ENCODE assay signal across 20 mouse cellular contexts in the genomic region with DNA sequence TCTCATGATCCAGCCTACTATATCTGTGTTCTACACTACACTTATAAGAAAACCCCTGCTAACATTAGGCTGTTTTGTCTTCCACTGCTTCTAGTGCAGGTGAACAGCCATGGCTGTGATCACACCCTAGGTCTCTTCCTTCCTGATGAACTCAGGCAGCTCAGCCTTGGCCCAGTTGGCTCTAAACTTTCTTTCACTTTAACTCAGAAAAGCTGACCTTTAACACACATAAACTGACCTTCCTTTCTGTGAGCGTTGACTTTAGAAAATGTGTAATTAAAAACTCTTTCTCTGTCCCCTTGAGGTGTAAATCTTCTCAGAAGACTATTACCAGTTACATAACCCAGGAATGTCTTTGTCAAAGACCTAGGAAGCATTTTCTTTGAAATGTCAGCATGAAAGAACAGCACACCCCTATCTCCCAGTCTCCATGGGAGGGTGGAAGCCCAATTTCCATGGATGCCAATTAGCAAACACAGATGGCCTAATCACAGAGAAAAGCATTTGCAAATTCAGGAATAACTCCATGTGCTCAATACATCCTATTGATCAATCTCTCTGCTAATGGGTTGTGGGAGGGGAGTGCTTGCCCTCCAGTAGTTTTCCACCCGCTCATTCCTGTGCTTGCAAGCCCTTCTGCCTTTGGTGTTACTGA.
A peak's percentile ranks its signal among the peaks of the same experiment; 100 is the strongest.
DNase-seq lines count a peak whose midpoint lies in the region; ATAC-seq lines count a peak whose summit lies in the region.
"Had no signal": no experiment of that assay in that cellular context is flagged by ENCODE, and none has a peak within 500 bp of the region (broad histone marks: within the 10 kb centered on the region; RNA-seq: fewer than 3 reads in every experiment).

No protein-coding gene starts in this region.

- peak; percentile 46 for DNase-seq in adrenal gland, adult 2 months
- DNase-seq in adrenal gland, adult 18-20 months (ENCODE audit: low spot score in 2 of 2) = no peak
- peak; percentile 41 for DNase-seq in midbrain, embryonic 11.5 days (ENCODE audit: low spot score, missing footprints)
- no peak for DNase-seq in midbrain, embryonic 14.5 days
- DNase-seq in layer of hippocampus, postnatal 36 days = peak; percentile 6 to 17
- no peak for DNase-seq in ovary, postnatal 36 days (ENCODE audit: low spot score)
- no peak for DNase-seq in heart, adult 18-20 months
- DNase-seq: cerebellum, adult 9-10 months; forebrain, postnatal 0 days; gastrocnemius, adult 2 months; heart, adult 2 months; lung, postnatal 14 days had no signal

- 44% methylated on average over 2 of the region's 2 CpGs for WGBS in midbrain, embryonic 11.5 days
- WGBS in midbrain, embryonic 14.5 days = 63% methylated on average over 2 of the region's 2 CpGs

- H3K9ac ChIP-seq in midbrain, embryonic 11.5 days (ENCODE audit: low read length) = no peak overlapping the region
- H3K9ac ChIP-seq in midbrain, embryonic 14.5 days (replicated peaks; ENCODE audit: low read length) = no peak overlapping the region
- H3K9ac ChIP-seq: forebrain, postnatal 0 days; heart, embryonic 15.5 days; kidney, embryonic 15.5 days; limb, embryonic 12.5 days; neural tube, embryonic 13.5 days had no signal

- no peaks in the 10 kb centered on the region for H3K9me3 ChIP-seq in midbrain, embryonic 11.5 days (ENCODE audit: control insufficient read depth, low read length)
- no peaks in the 10 kb centered on the region for H3K9me3 ChIP-seq in midbrain, embryonic 14.5 days (ENCODE audit: control insufficient read depth, low read length)
- H3K9me3 ChIP-seq: heart, embryonic 15.5 days; hindbrain, embryonic 10.5 days; kidney, embryonic 15.5 days; limb, embryonic 12.5 days; neural tube, embryonic 13.5 days had no signal

- no peak overlapping the region for H3K4me3 ChIP-seq in midbrain, embryonic 11.5 days (ENCODE audit: low read depth, low read length)
- no peak overlapping the region for H3K4me3 ChIP-seq in midbrain, embryonic 14.5 days (replicated peaks; ENCODE audit: low read depth, low read length)
- H3K4me3 ChIP-seq in brown adipose tissue, adult 24 weeks (ENCODE audit: insufficient read depth, low read depth, low read length) = no peak overlapping the region
- H3K4me3 ChIP-seq: gastrocnemius, adult 2 months; heart, adult 2 months; heart, embryonic 15.5 days; hindbrain, embryonic 10.5 days; kidney, embryonic 15.5 days; limb, embryonic 12.5 days; neural tube, embryonic 13.5 days had no signal

- no peak for ATAC-seq in midbrain, embryonic 11.5 days (ENCODE audit: low FRiP score)
- ATAC-seq in midbrain, embryonic 14.5 days (ENCODE audit: low FRiP score, low TSS enrichment) = no peak
- ATAC-seq: activated CD4-positive, CD25-positive, alpha-beta regulatory T cell, adult 4 months; forebrain, postnatal 0 days had no signal

- no peaks in the 10 kb centered on the region for H3K27me3 ChIP-seq in midbrain, embryonic 11.5 days (ENCODE audit: control insufficient read depth, insufficient read depth, low read length)
- H3K27me3 ChIP-seq in midbrain, embryonic 14.5 days (ENCODE audit: control insufficient read depth, insufficient read depth, low read length) = no peaks in the 10 kb centered on the region
- H3K27me3 ChIP-seq: CH12.LX; heart, embryonic 15.5 days; kidney, embryonic 15.5 days; limb, embryonic 12.5 days; neural tube, embryonic 13.5 days had no signal

- H3K27ac ChIP-seq in midbrain, embryonic 11.5 days (ENCODE audit: low read depth, low read length) = no peak overlapping the region
- H3K27ac ChIP-seq in midbrain, embryonic 14.5 days (replicated peaks; ENCODE audit: low read depth, low read length) = no peak overlapping the region
- peak overlapping the region; percentile 88 for H3K27ac ChIP-seq in brown adipose tissue, adult 24 weeks (replicated peaks; ENCODE audit: low read depth, low read length)
- H3K27ac ChIP-seq: gastrocnemius, adult 2 months; heart, adult 2 months; heart, embryonic 15.5 days; hindbrain, embryonic 10.5 days; kidney, embryonic 15.5 days; limb, embryonic 12.5 days; neural tube, embryonic 13.5 days had no signal

- no peak overlapping the region for H3K4me2 ChIP-seq in midbrain, embryonic 11.5 days
- H3K4me2 ChIP-seq in midbrain, embryonic 14.5 days (ENCODE audit: low read length) = no peak overlapping the region
- H3K4me2 ChIP-seq: heart, embryonic 15.5 days; kidney, embryonic 15.5 days; limb, embryonic 12.5 days; neural tube, embryonic 13.5 days had no signal

- H3K36me3 ChIP-seq in midbrain, embryonic 11.5 days (ENCODE audit: control insufficient read depth, insufficient read depth, low read length) = no peaks in the 10 kb centered on the region
- H3K36me3 ChIP-seq in midbrain, embryonic 14.5 days (ENCODE audit: control insufficient read depth, insufficient read depth, low read length) = no peaks in the 10 kb centered on the region
- H3K36me3 ChIP-seq: heart, embryonic 15.5 days; hindbrain, embryonic 10.5 days; kidney, embryonic 15.5 days; limb, embryonic 12.5 days; neural tube, embryonic 13.5 days had no signal

- H3K4me1 ChIP-seq in midbrain, embryonic 11.5 days (ENCODE audit: control insufficient read depth, insufficient read depth, low read length) = no peaks in the 10 kb centered on the region
- H3K4me1 ChIP-seq in midbrain, embryonic 14.5 days (ENCODE audit: control insufficient read depth, insufficient read depth, low read length) = no peaks in the 10 kb centered on the region
- H3K4me1 ChIP-seq in brown adipose tissue, adult 24 weeks (ENCODE audit: control insufficient read depth, insufficient read depth, insufficient read length, low read length) = no peaks in the 10 kb centered on the region
- H3K4me1 ChIP-seq: heart, embryonic 15.5 days; hindbrain, embryonic 10.5 days; kidney, embryonic 15.5 days; limb, embryonic 12.5 days; neural tube, embryonic 13.5 days had no signal

Comparison
In these comparisons a context has a peak if more than half of its experiments do, and no peak if none do; other contexts are left out.
1. DNase-seq: peak in adrenal gland, adult 2 months (single experiment), midbrain, embryonic 11.5 days (single experiment) and layer of hippocampus, postnatal 36 days (2 of 2); none in adrenal gland, adult 18-20 months (0 of 2), midbrain, embryonic 14.5 days (single experiment), ovary, postnatal 36 days (single experiment) and heart, adult 18-20 months (0 of 2).